Mouse (Mus musculus) ES-E14 (cell line): Measurements from ENCODE around the gene Idi1.

Experiments used
- CHD2 ChIP-seq: IDR thresholded peaks from 2 replicates; pipeline ENCODE4 v1.6.1; 2014; ENCODE audit warnings: mild to moderate bottlenecking, low read depth, low read length, inconsistent platforms
- HCFC1 ChIP-seq: IDR thresholded peaks from 2 replicates; pipeline ENCODE4 v1.6.1; 2012; ENCODE audit warnings: low read length, inconsistent platforms, borderline replicate concordance; ENCODE audit not compliant: insufficient read depth
- ZC3H11A ChIP-seq: IDR thresholded peaks from 2 replicates; pipeline ENCODE4 v1.6.1; 2012; ENCODE audit warnings: low read depth, mild to moderate bottlenecking, inconsistent platforms, low read length, borderline replicate concordance
- ZNF384 ChIP-seq: IDR thresholded peaks from 2 replicates; pipeline ENCODE4 v1.6.1; 2012; ENCODE audit warnings: low read depth, low read length, inconsistent platforms

DNA sequence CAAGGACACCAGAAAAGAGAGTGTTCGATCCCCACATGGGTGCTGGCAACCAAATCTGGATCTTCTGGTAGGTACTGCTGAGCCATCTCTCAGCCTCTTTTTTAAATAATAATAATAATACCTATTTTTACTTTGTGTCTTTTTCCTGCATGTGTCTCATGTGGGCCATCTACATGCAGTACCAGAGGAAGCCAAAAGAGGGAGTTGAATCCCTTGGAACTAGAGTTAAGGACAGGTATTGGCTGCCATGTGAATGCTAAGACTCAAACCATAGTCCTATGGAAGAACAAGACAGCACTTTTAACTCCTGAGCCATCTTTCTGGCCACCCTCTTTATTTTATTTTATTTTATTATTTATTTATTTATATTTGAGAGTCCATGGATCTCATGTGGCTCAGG lies 3.3 kb downstream of the Idi1 start:
- TF ChIP-seq HCFC1 (no peak), ZC3H11A (no peak), ZNF384 (no peak), CHD2 (no peak)
